Mouse (Mus musculus): Measurements from ENCODE around the gene Ctnna3. TPM values are rescaled to one million over a fixed set of nuclear protein-coding genes. Genes with fewer than 3 reads are reported as not detected.

Ctnna3 gene
- polyA plus RNA-seq, 2 experiments: 0.78 to 0.89 TPM

- ATAC-seq (ENCODE audit: low FRiP score, low read depth) (no peak), DNase-seq (ENCODE audit: low spot score) (no peak)
- no peaks in the 10 kb centered on the region for H3K4me1 ChIP-seq (ENCODE audit: control insufficient read depth, insufficient read depth, low read length)
- no peaks in the 10 kb centered on the region for H3K36me3 ChIP-seq (ENCODE audit: control insufficient read depth, insufficient read depth, low read length)
- 79% methylated on average over 2 of the region's 2 CpGs for WGBS
- H3K27me3 ChIP-seq (ENCODE audit: control insufficient read depth, insufficient read depth, low read length): no peaks in the 10 kb centered on the region
- no peak for TF ChIP-seq POLR2A (IDR thresholded peaks at IDR 0.05; ENCODE audit: borderline replicate concordance, extremely low read depth, insufficient read depth, insufficient read length)
- H3K4me2 ChIP-seq (replicated peaks; ENCODE audit: low read depth, low read length, severe bottlenecking): no peak overlapping the region
- H3K9ac ChIP-seq (ENCODE audit: low read depth, low read length, severe bottlenecking): no peak overlapping the region
- no peaks in the 10 kb centered on the region for H3K9me3 ChIP-seq (ENCODE audit: control insufficient read depth, low read length)
- H3K4me3 ChIP-seq (replicated peaks; ENCODE audit: low read length): no peak overlapping the region
- H3K27ac ChIP-seq (replicated peaks; ENCODE audit: low read depth, low read length): no peak overlapping the region
Observed at GRCm38 (mm10) chr10:64861439-64861838, 1431.5 kb downstream of the Ctnna3 start.

DNA sequence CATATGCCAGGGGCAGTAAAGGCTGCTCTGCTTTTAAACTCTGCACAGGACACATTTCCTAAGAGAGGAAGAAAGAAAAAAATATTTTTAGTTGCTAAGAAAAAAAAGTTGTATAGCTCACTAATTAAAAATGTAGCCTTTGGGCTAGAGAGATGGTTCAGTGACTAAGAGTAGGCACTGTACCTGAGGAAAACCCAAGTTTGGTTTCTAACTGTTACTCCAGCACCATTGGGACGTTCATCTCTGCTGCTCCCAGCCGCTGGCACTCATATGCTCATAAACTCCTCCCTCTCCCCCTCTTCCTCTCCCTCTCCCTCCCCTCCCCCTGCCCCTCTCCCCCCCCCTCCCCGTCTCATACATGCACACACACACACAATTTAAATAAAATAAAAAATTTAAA, 1441.0 kb downstream of the Ctnna3 start:
- no peak overlapping the region for H3K27ac ChIP-seq (replicated peaks; ENCODE audit: low read depth, low read length)
- H3K9ac ChIP-seq (ENCODE audit: low read depth, low read length, severe bottlenecking): no peak overlapping the region
- H3K36me3 ChIP-seq (ENCODE audit: control insufficient read depth, insufficient read depth, low read length): no peaks in the 10 kb centered on the region
- WGBS: 52% methylated on average over 3 of the region's 3 CpGs
- H3K4me1 ChIP-seq (ENCODE audit: control insufficient read depth, insufficient read depth, low read length): no peaks in the 10 kb centered on the region
- ATAC-seq (ENCODE audit: low FRiP score, low read depth): no peak
- H3K27me3 ChIP-seq (ENCODE audit: control insufficient read depth, insufficient read depth, low read length): no peaks in the 10 kb centered on the region
- no peak for TF ChIP-seq POLR2A (IDR thresholded peaks at IDR 0.05; ENCODE audit: borderline replicate concordance, extremely low read depth, insufficient read depth, insufficient read length)
- no peak overlapping the region for H3K4me2 ChIP-seq (replicated peaks; ENCODE audit: low read depth, low read length, severe bottlenecking)
- no peak overlapping the region for H3K4me3 ChIP-seq (replicated peaks; ENCODE audit: low read length)
- no peaks in the 10 kb centered on the region for H3K9me3 ChIP-seq (ENCODE audit: control insufficient read depth, low read length)
- DNase-seq (ENCODE audit: low spot score): no peak

DNA sequence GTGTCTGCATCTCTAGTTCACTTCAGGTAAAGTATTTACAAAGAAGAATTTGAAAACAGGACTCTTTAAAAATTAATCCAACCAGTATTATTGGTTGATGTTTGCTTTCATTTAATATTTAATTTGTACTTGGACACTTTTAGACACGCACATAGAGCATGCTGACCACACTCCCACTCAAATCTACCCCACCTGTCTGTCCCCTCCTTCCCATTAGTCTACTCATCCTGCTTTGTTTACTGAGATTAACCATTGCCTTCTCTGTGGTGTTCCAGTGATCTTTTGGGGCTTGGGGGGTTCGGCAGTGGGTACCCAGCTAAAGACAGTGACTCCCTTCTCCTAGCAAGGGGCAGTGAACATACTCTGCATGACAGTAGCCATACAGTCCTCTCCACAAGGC, 1446.6 kb downstream of the Ctnna3 start:
- H3K27ac ChIP-seq (replicated peaks; ENCODE audit: low read depth, low read length): no peak overlapping the region
- no peaks in the 10 kb centered on the region for H3K9me3 ChIP-seq (ENCODE audit: control insufficient read depth, low read length)
- no peak overlapping the region for H3K4me2 ChIP-seq (replicated peaks; ENCODE audit: low read depth, low read length, severe bottlenecking)
- no peak for TF ChIP-seq POLR2A (IDR thresholded peaks at IDR 0.05; ENCODE audit: borderline replicate concordance, extremely low read depth, insufficient read depth, insufficient read length)
- H3K36me3 ChIP-seq (ENCODE audit: control insufficient read depth, insufficient read depth, low read length): no peaks in the 10 kb centered on the region
- no peak overlapping the region for H3K4me3 ChIP-seq (replicated peaks; ENCODE audit: low read length)
- no peak for DNase-seq (ENCODE audit: low spot score)
- H3K27me3 ChIP-seq (ENCODE audit: control insufficient read depth, insufficient read depth, low read length): no peaks in the 10 kb centered on the region
- H3K4me1 ChIP-seq (ENCODE audit: control insufficient read depth, insufficient read depth, low read length): no peaks in the 10 kb centered on the region
- 83% methylated on average over 2 of the region's 2 CpGs for WGBS
- H3K9ac ChIP-seq (ENCODE audit: low read depth, low read length, severe bottlenecking): no peak overlapping the region
- ATAC-seq (ENCODE audit: low FRiP score, low read depth): no peak

DNA sequence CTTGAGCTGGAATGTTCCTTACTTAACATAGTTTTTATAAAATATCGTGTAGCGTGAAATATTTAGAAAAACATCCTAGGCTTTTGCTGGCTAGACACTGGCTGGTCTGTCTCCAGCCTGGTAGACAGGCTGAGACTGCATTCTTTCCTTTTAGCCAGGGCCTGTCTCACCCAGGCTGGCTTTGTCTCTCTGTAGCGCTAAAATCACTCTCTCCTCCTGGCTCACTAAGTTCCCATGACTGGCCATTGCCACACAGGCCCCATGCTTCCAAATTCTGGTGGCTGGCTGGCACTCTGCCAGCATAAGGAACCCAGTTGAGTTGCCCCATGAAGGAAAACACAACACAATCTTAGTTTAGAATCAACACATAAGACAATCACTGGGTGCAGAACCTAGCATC, 1450.0 kb downstream of the Ctnna3 start:
- Histone ChIP-seq H3K9me3 (ENCODE audit: control insufficient read depth, low read length) (no peaks in the 10 kb centered on the region), H3K4me2 (replicated peaks; ENCODE audit: low read depth, low read length, severe bottlenecking) (no peak overlapping the region), H3K9ac (ENCODE audit: low read depth, low read length, severe bottlenecking) (no peak overlapping the region), H3K4me1 (ENCODE audit: control insufficient read depth, insufficient read depth, low read length) (no peaks in the 10 kb centered on the region), H3K27me3 (ENCODE audit: control insufficient read depth, insufficient read depth, low read length) (no peaks in the 10 kb centered on the region), H3K36me3 (ENCODE audit: control insufficient read depth, insufficient read depth, low read length) (no peaks in the 10 kb centered on the region), H3K4me3 (replicated peaks; ENCODE audit: low read length) (no peak overlapping the region), H3K27ac (replicated peaks; ENCODE audit: low read depth, low read length) (no peak overlapping the region)
- DNase-seq (ENCODE audit: low spot score) (no peak), ATAC-seq (ENCODE audit: low FRiP score, low read depth) (no peak; the same call in 1 of the 2 replicates)
- WGBS: 79% methylated on average over 3 of the region's 3 CpGs
- TF ChIP-seq POLR2A (IDR thresholded peaks at IDR 0.05; ENCODE audit: borderline replicate concordance, extremely low read depth, insufficient read depth, insufficient read length): no peak

DNA sequence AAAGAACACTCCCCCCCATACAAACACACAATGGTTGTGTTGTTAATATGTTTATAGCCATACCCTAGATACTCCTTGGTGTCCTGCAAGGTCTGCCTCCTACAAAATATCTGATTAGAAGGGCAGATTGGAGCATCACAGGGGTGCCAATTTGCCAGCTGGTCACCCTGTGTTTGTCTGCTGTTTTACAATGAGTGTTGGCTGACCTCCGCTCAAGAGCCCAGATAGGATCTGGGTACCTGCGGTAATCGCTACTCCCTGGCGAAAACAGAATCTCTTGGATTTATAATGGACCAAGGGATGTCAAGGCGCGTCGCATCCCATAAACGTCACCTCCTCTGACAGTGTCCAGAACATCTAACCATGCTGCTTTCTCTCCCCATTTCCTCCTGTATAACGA, 1457.0 kb downstream of the Ctnna3 start:
- DNase-seq (ENCODE audit: low spot score) (no peak), ATAC-seq (ENCODE audit: low FRiP score, low read depth) (no peak)
- Histone ChIP-seq H3K4me2 (replicated peaks; ENCODE audit: low read depth, low read length, severe bottlenecking) (no peak overlapping the region), H3K4me1 (ENCODE audit: control insufficient read depth, insufficient read depth, low read length) (no peaks in the 10 kb centered on the region), H3K9me3 (ENCODE audit: control insufficient read depth, low read length) (no peaks in the 10 kb centered on the region), H3K27ac (replicated peaks; ENCODE audit: low read depth, low read length) (no peak overlapping the region), H3K9ac (ENCODE audit: low read depth, low read length, severe bottlenecking) (no peak overlapping the region), H3K36me3 (ENCODE audit: control insufficient read depth, insufficient read depth, low read length) (no peaks in the 10 kb centered on the region), H3K4me3 (replicated peaks; ENCODE audit: low read length) (no peak overlapping the region), H3K27me3 (ENCODE audit: control insufficient read depth, insufficient read depth, low read length) (no peaks in the 10 kb centered on the region)
- no peak for TF ChIP-seq POLR2A (IDR thresholded peaks at IDR 0.05; ENCODE audit: borderline replicate concordance, extremely low read depth, insufficient read depth, insufficient read length)
- 85% methylated on average over 9 of the region's 9 CpGs for WGBS

- no peak overlapping the region for H3K27ac ChIP-seq (replicated peaks; ENCODE audit: low read depth, low read length)
- H3K4me2 ChIP-seq (replicated peaks; ENCODE audit: low read depth, low read length, severe bottlenecking): no peak overlapping the region
- no peak overlapping the region for H3K4me3 ChIP-seq (replicated peaks; ENCODE audit: low read length)
- H3K9ac ChIP-seq (ENCODE audit: low read depth, low read length, severe bottlenecking): no peak overlapping the region
- H3K27me3 ChIP-seq (ENCODE audit: control insufficient read depth, insufficient read depth, low read length): no peaks in the 10 kb centered on the region
- DNase-seq (ENCODE audit: low spot score): no peak
- H3K4me1 ChIP-seq (ENCODE audit: control insufficient read depth, insufficient read depth, low read length): no peaks in the 10 kb centered on the region
- H3K36me3 ChIP-seq (ENCODE audit: control insufficient read depth, insufficient read depth, low read length): no peaks in the 10 kb centered on the region
- ATAC-seq (ENCODE audit: low FRiP score, low read depth): no peak
- H3K9me3 ChIP-seq (ENCODE audit: control insufficient read depth, low read length): no peaks in the 10 kb centered on the region
- TF ChIP-seq POLR2A (IDR thresholded peaks at IDR 0.05; ENCODE audit: borderline replicate concordance, extremely low read depth, insufficient read depth, insufficient read length): no peak
Observed at GRCm38 (mm10) chr10:64892458-64892857, 1462.6 kb downstream of the Ctnna3 start.
